Mouse (Mus musculus) small intestine, adult 2 months (tissue): ENCODE data around the gene Tex14. TPM values are rescaled to one million over a fixed set of nuclear protein-coding genes. Genes with fewer than 3 reads are reported as not detected.
"Not testable (repeated sequence)": the region's sequence is repeated elsewhere in the genome, so short reads cannot be mapped to it uniquely, and the experiment has no call there.

Experiments used
- H3K27ac ChIP-seq: fragments of 200-500 bp; 2 replicates; pipeline ENCODE4 v1.5.1; 2012; ENCODE audit warnings: low read depth, low read length, control low read depth, inconsistent platforms; ENCODE audit not compliant: insufficient read depth
- H3K27me3 ChIP-seq: fragments of 200-500 bp; 2 replicates; pipeline ENCODE4 v1.6.1; 2012; ENCODE audit warnings: mild to moderate bottlenecking, moderate library complexity, low read length, inconsistent platforms; ENCODE audit not compliant: control insufficient read depth, insufficient read depth
- H3K36me3 ChIP-seq: fragments of 200-500 bp; 2 replicates; pipeline ENCODE4 v1.6.1; 2012; ENCODE audit warnings: mild to moderate bottlenecking, low read length, control low read depth, inconsistent platforms; ENCODE audit not compliant: control insufficient read depth, insufficient read depth
- H3K4me1 ChIP-seq: fragments of 200-500 bp; 2 replicates; pipeline ENCODE4 v1.6.1; 2012; ENCODE audit warnings: low read length, inconsistent platforms, mixed read lengths; ENCODE audit not compliant: control insufficient read depth, insufficient read depth, insufficient read length
- H3K4me3 ChIP-seq: fragments of 200-500 bp; 2 replicates; pipeline ENCODE4 v1.5.1; 2012; ENCODE audit warnings: low read depth, mild to moderate bottlenecking, control low read depth, inconsistent platforms, low read length, moderate library complexity
- CTCF ChIP-seq: fragments of 200-500 bp; IDR thresholded peaks from 2 replicates; pipeline ENCODE4 v1.5.1; 2012; ENCODE audit warnings: low read depth, mild to moderate bottlenecking, control low read depth, inconsistent platforms, low read length, moderate library complexity, mixed read lengths; ENCODE audit not compliant: insufficient replicate concordance, insufficient read length; ENCODE audit errors: extremely low read depth
- POLR2A ChIP-seq: fragments of 200-500 bp; IDR thresholded peaks from 2 replicates; pipeline ENCODE4 v1.6.1; 2012; ENCODE audit warnings: low read depth, mild to moderate bottlenecking, control low read depth, inconsistent platforms, low read length, moderate library complexity
- WGBS: fragments of 180-500 bp; shearing (Covaris S2); methylation state at CpG from one replicate; pipeline ENCODE4 v1.1.7; 2018; 5-methylcytosine and 5-hydroxymethylcytosine counted together
- polyA plus RNA-seq: library from polyadenylated mRNA; depleted of rRNA; stranded (reverse); fragments of >200 nt; gene quantifications from 2 replicates; pipeline ENCODE4 v1.2.3, GENCODE M21; 2012

The Tex14 gene
- polyA plus RNA-seq, 1 experiment, result 0.19 TPM

- Histone ChIP-seq H3K4me3 (no peak overlapping the region), H3K4me1 (no peaks in the 10 kb centered on the region), H3K27me3 (peaks cover 3% of the 10 kb centered on the region; the same call in 1 of the 2 replicates), H3K27ac (no peak overlapping the region), H3K36me3 (no peaks in the 10 kb centered on the region)
- TF ChIP-seq POLR2A (no peak), CTCF (no peak)
- 68% methylated on average over 9 of the region's 9 CpGs for WGBS
Measured at GRCm38 (mm10) chr11:87367865-87368580, 36.8 kb upstream of the Tex14 start.

- H3K4me1 ChIP-seq, result no peaks in the 10 kb centered on the region
- no peak overlapping the region for H3K27ac ChIP-seq
- H3K27me3 ChIP-seq, result no peaks in the 10 kb centered on the region
- no peak overlapping the region for H3K4me3 ChIP-seq
- 96% methylated on average over 4 of the region's 4 CpGs for WGBS
- no peak for TF ChIP-seq CTCF
- no peak for TF ChIP-seq POLR2A
- no peaks in the 10 kb centered on the region for H3K36me3 ChIP-seq
Measured at GRCm38 (mm10) chr11:87384551-87384950, 20.3 kb upstream of the Tex14 start.

- WGBS, result 98% methylated on average over 1 of the region's 1 CpGs
- no peaks in the 10 kb centered on the region for H3K27me3 ChIP-seq
Measured at GRCm38 (mm10) chr11:87385676-87386075, 19.2 kb upstream of the Tex14 start.

GRCm38 (mm10) chr11:87393855-87394254 is 11.0 kb upstream of the Tex14 start:
- no peak overlapping the region for H3K4me3 ChIP-seq
- 60% methylated on average over 1 of the region's 1 CpGs for WGBS
- H3K36me3 ChIP-seq, result no peaks in the 10 kb centered on the region
- no peaks in the 10 kb centered on the region for H3K4me1 ChIP-seq
- H3K27ac ChIP-seq, result no peak overlapping the region
- no peaks in the 10 kb centered on the region for H3K27me3 ChIP-seq
- TF ChIP-seq POLR2A (no peak), CTCF (no peak)

More at GRCm38 (mm10) chr11:87385676-87386075, 19.2 kb upstream of the Tex14 start:
- Histone ChIP-seq H3K27ac (no peak overlapping the region), H3K36me3 (no peaks in the 10 kb centered on the region), H3K4me1 (no peaks in the 10 kb centered on the region), H3K4me3 (no peak overlapping the region)
- TF ChIP-seq CTCF, result no peak
- no peak for TF ChIP-seq POLR2A

- 98% methylated on average over 2 of the region's 2 CpGs for WGBS
- Histone ChIP-seq H3K36me3 (no peaks in the 10 kb centered on the region), H3K27me3 (no peaks in the 10 kb centered on the region), H3K4me3 (no peak overlapping the region), H3K4me1 (no peaks in the 10 kb centered on the region), H3K27ac (no peak overlapping the region)
- no peak for TF ChIP-seq POLR2A
- no peak for TF ChIP-seq CTCF
Measured at GRCm38 (mm10) chr11:87398402-87398801, 6.5 kb upstream of the Tex14 start.

- 2% methylated on average over 57 of the region's 58 CpGs for WGBS
Measured at GRCm38 (mm10) chr11:87404111-87404853, 583 bp upstream of the Tex14 start.

GRCm38 (mm10) chr11:87413412-87413811 is 8.5 kb downstream of the Tex14 start:
- WGBS, result 64% methylated on average over 3 of the region's 3 CpGs
- H3K4me1 ChIP-seq, H3K4me3 ChIP-seq, H3K27me3 ChIP-seq, H3K36me3 ChIP-seq, H3K27ac ChIP-seq: not testable (repeated sequence)

More at GRCm38 (mm10) chr11:87404111-87404853, 583 bp upstream of the Tex14 start:
- H3K4me3 ChIP-seq, result peak overlapping the region; percentile 70
- H3K4me1 ChIP-seq, result peaks cover 4% of the 10 kb centered on the region; the same call in 1 of the 2 replicates
- H3K27me3 ChIP-seq, result no peaks in the 10 kb centered on the region
- TF ChIP-seq CTCF (peak; percentile 23; the same call in 1 of the 2 replicates), POLR2A (no peak; the same call in none of the 2 replicates)
- no peaks in the 10 kb centered on the region for H3K36me3 ChIP-seq
- peak overlapping the region; percentile 64 for H3K27ac ChIP-seq
